Mouse (Mus musculus) activated CD4-positive, CD25-positive, alpha-beta regulatory T cell, adult 4 months (primary cell): ENCODE results near the gene Gm4724. TPM values are rescaled to one million over a fixed set of nuclear protein-coding genes. Genes with fewer than 3 reads are reported as not detected.
"Not testable (repeated sequence)": the region's sequence is repeated elsewhere in the genome, so short reads cannot be mapped to it uniquely, and the experiment has no call there.

ENCODE experiments used
- ATAC-seq: one replicate; pipeline ENCODE4 v1.8.0; 2017
- polyA plus RNA-seq, 2 experiments: library from polyadenylated mRNA; unstranded; fragments of 100-300 nt; shearing (Covaris generic); gene quantifications; one replicate each; pipeline ENCODE4 v1.2.1; 2017

The Gm4724 gene
- 10 to 100 TPM; 16.1 to 18.7 TPM for polyA plus RNA-seq

DNA sequence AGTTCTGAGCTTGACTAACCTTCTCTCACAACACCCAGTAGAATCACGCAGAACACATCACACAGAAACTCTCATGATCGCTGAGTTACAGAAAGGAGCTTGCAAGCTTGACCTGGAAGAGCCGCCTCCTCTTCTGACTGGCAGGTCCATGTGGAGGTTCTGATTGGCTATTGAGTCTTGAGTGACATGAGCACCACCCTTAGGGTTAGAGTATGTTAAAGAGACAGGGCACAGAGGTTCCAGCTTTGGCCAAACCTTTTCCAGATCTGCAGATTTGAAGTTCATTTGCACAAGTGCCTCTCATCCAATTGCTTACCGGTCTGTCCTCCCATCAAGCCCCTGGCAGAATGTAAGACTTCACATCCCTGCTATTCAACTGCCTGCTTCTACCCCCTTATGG, at the start of gene Gm4724:
TSS of gene Gm4724 (minus strand) at position 101 of the 400 bp plus-strand sequence.
- ATAC-seq, result not testable (repeated sequence)

DNA sequence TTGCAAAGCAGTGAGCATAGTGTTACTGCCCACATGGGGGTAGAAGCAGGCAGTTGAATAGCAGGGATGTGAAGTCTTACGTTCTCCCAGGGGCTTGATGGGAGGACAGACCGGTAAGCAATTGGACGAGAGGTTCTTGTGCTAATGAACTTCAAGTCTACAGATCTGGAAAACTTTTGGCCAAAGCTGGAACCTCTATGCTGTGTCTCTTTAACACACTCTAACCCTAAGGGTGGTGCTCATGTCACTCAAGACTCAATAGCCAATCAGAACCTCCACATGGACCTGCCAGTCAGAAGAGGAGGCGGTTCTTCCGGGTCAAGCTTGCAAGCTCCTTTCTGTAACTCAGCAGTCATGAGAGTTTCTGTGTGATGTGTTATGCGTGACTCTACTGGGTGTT, 34.1 kb upstream of the Gm4724 start, which contains the start of gene Zfp965:
TSS of gene Zfp965 (plus strand) at position 301 of the 400 bp plus-strand sequence.
- ATAC-seq, result not testable (repeated sequence)

Other genes with a start within 250 kb of the Gm4724 start
- 1 to 10 TPM; 4.7 to 6.8 TPM for gene Gm14391, start 228.9 kb downstream of the Gm4724 start, polyA plus RNA-seq
- 1 to 10 TPM in 1 of 2 experiments, not detected in 1; 6.9 TPM for gene Gm14440, start 160.7 kb downstream of the Gm4724 start, polyA plus RNA-seq
- gene Gm4631, start 97.6 kb downstream of the Gm4724 start, polyA plus RNA-seq, result 10 to 100 TPM in 1 of 2 experiments, 1 to 10 TPM in 1; 8.0 to 10.4 TPM
- gene Zfp968, start 63.4 kb downstream of the Gm4724 start, polyA plus RNA-seq, result 1 to 10 TPM; 3.1 TPM
- 1 to 10 TPM; 6.9 to 8.5 TPM for gene Zfp965, start 34.2 kb upstream of the Gm4724 start, polyA plus RNA-seq
- 1 to 10 TPM in 1 of 2 experiments, not detected in 1; 8.7 TPM for gene Gm11007, start 208.2 kb upstream of the Gm4724 start, polyA plus RNA-seq